Comparison of ENCODE assay signal across 15 mouse cellular contexts in the genomic region with DNA sequence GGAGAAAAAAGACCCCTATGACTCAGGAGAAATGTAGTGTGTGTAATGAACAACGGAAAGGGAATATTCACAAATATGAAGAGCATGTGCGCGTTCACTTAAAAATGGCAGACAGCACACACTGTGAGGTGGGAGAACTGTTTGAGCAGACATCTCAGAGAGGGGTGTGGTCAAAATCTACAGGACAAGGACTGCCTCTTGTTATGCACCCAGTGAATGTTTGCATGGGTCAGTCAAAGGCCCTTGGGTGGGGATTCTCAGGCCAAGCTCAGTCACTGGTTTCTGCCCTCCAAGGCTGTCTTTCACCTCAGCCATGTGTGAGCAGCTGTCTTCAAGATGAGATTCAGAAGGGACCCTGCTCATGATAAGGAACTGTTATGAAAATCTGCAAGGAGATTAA.
"Had no signal": no experiment of that assay in that cellular context is flagged by ENCODE, and none has a peak within 500 bp of the region (broad histone marks: within the 10 kb centered on the region; RNA-seq: fewer than 3 reads in every experiment).

No protein-coding gene starts in this region.

- H3K4me3 ChIP-seq: lung, embryonic 15.5 days; megakaryocyte, embryonic 14.5 days; midbrain, embryonic 13.5 days; midbrain, embryonic 15.5 days; neural tube, embryonic 12.5 days; stomach, embryonic 15.5 days had no signal

- H3K36me3 ChIP-seq: lung, embryonic 15.5 days; midbrain, embryonic 13.5 days; midbrain, embryonic 15.5 days; neural tube, embryonic 12.5 days; stomach, embryonic 15.5 days had no signal

- H3K27ac ChIP-seq: lung, embryonic 15.5 days; macrophage; midbrain, embryonic 13.5 days; midbrain, embryonic 15.5 days; neural tube, embryonic 12.5 days; stomach, embryonic 15.5 days; stomach, postnatal 0 days had no signal

- DNase-seq: lung, adult 2 months; lung, postnatal 14 days; lung, postnatal 36 days; right cerebral cortex, postnatal 14 days; thymus, adult 2 months; thymus, postnatal 25 days; thymus, postnatal 4 days had no signal

- H3K4me1 ChIP-seq: lung, embryonic 15.5 days; megakaryocyte, embryonic 14.5 days; midbrain, embryonic 13.5 days; midbrain, embryonic 15.5 days; stomach, embryonic 15.5 days had no signal

- H3K9me3 ChIP-seq: midbrain, embryonic 15.5 days; stomach, embryonic 15.5 days had no signal

- H3K9ac ChIP-seq: lung, embryonic 15.5 days; midbrain, embryonic 13.5 days; midbrain, embryonic 15.5 days; neural tube, embryonic 12.5 days; stomach, embryonic 15.5 days had no signal
